Mouse (Mus musculus) brain, embryonic 14.5 days (tissue): Measurements from ENCODE around the gene Twsg1.

ENCODE experiments used
- CTCF ChIP-seq: fragments of 200-500 bp; IDR thresholded peaks from 2 replicates; pipeline ENCODE4 v1.5.1; 2012; ENCODE audit warnings: inconsistent platforms, mild to moderate bottlenecking, moderate library complexity, borderline replicate concordance; ENCODE audit not compliant: insufficient read depth, insufficient read length; ENCODE audit errors: extremely low read depth
- POLR2A ChIP-seq: fragments of 200-500 bp; IDR thresholded peaks from 2 replicates; pipeline ENCODE4 v1.6.1; 2012; ENCODE audit warnings: mild to moderate bottlenecking, inconsistent platforms, borderline replicate concordance; ENCODE audit not compliant: poor library complexity, insufficient read depth, insufficient read length, severe bottlenecking; ENCODE audit errors: extremely low read depth

DNA sequence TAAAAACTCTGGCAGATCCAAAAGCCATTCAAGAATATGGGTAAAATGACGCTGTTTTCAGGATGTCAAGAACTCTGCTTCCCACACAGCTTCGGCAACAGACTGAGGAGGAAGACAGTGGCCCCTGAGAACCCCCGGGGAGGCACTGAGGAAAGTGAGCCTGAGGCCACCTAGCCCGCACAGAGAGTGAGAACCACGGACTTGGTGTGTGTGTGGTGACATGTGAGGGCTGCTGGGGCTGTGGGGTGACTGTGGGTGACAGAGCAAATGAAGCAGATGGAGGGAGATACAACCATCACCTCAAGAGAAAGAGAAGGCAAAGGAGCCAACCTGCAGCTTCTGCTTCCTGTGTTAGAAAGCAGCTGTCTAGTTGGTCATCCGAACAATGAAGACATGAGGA is 79.0 kb downstream of the Twsg1 start:
- TF ChIP-seq POLR2A (no peak), CTCF (no peak)
